In genomic region chr2:120514181-120514580, GRCm38 (mm10) we compare ENCODE assay signal across 23 mouse cellular contexts. TPM values are rescaled to one million over a fixed set of nuclear protein-coding genes. Genes with fewer than 3 reads are reported as not detected.
DNase-seq lines count a peak whose midpoint lies in the region; TF ChIP-seq lines count a peak whose summit lies in the region.
"Had no signal": no experiment of that assay in that cellular context is flagged by ENCODE, and none has a peak within 500 bp of the region (broad histone marks: within the 10 kb centered on the region; RNA-seq: fewer than 3 reads in every experiment).

No protein-coding gene starts in this region.

- intact Hi-C loops in heart, postnatal 14 days (cut with DNase I) = no loop called here

- H3K9ac ChIP-seq in ES-Bruce4 (ENCODE audit: low read depth, poor library complexity, severe bottlenecking) (no peak overlapping the region), ES-E14 (ENCODE audit: insufficient read depth, low read depth, low read length, poor library complexity, severe bottlenecking) (no peak overlapping the region)
- H3K9ac ChIP-seq: embryonic facial prominence, embryonic 13.5 days; embryonic facial prominence, embryonic 15.5 days; forebrain, embryonic 12.5 days had no signal

- no peak overlapping the region for H3K27ac ChIP-seq in heart, embryonic 10.5 days
- H3K27ac ChIP-seq in ES-Bruce4 (ENCODE audit: insufficient read depth, low read length) = peak overlapping the region; percentile 92
- H3K27ac ChIP-seq in ES-E14 (ENCODE audit: insufficient read depth, low read depth, low read length, poor library complexity, severe bottlenecking) = peak overlapping the region; percentile 1; the same call in 1 of the 2 replicates
- H3K27ac ChIP-seq: embryonic facial prominence, embryonic 13.5 days; embryonic facial prominence, embryonic 15.5 days; forebrain, embryonic 10.5 days; forebrain, embryonic 12.5 days had no signal

- H3K27me3 ChIP-seq in heart, embryonic 10.5 days (ENCODE audit: insufficient read depth, poor library complexity, severe bottlenecking) = no peaks in the 10 kb centered on the region
- no peaks in the 10 kb centered on the region for H3K27me3 ChIP-seq in ES-Bruce4 (ENCODE audit: control insufficient read depth, insufficient read depth, low read length, poor library complexity, severe bottlenecking)
- H3K27me3 ChIP-seq: embryonic facial prominence, embryonic 13.5 days; embryonic facial prominence, embryonic 15.5 days; forebrain, embryonic 12.5 days had no signal

- in situ Hi-C loops in ES-E14 (cut with MboI; ENCODE audit: low sequenced_read_pairs in 2 of 2, unreplicated experiment in 2 of 2) = no loop called here

- TF ChIP-seq CTCF in ES-Bruce4 (IDR thresholded peaks at IDR 0.05; ENCODE audit: low read depth, low read length) = no peak

- no peaks in the 10 kb centered on the region for H3K4me1 ChIP-seq in heart, embryonic 10.5 days
- H3K4me1 ChIP-seq in ES-Bruce4 (ENCODE audit: control insufficient read depth, insufficient read depth, low read length) (peaks cover 6% of the 10 kb centered on the region), ES-E14 (ENCODE audit: control insufficient read depth in 2 of 2, insufficient read depth in 2 of 2, low read length in 2 of 2, poor library complexity in 1 of 2) (peaks cover 3 to 4% of the 10 kb centered on the region in 2 experiments; a peak in 1 of 4 replicates)
- H3K4me1 ChIP-seq: embryonic facial prominence, embryonic 13.5 days; embryonic facial prominence, embryonic 15.5 days; forebrain, embryonic 10.5 days; forebrain, embryonic 12.5 days had no signal

- no peak overlapping the region for H3K4me3 ChIP-seq in heart, embryonic 10.5 days
- H3K4me3 ChIP-seq in ES-Bruce4 (ENCODE audit: low read depth, low read length) = no peak overlapping the region
- H3K4me3 ChIP-seq in ES-E14 (ENCODE audit: insufficient read depth in 1 of 2, low read depth in 1 of 2, low read length in 2 of 2, poor library complexity in 1 of 2, severe bottlenecking in 1 of 2) = no peak overlapping the region
- H3K4me3 ChIP-seq: embryonic facial prominence, embryonic 13.5 days; embryonic facial prominence, embryonic 15.5 days; erythroblast, embryonic 14.5 days; forebrain, embryonic 10.5 days; forebrain, embryonic 12.5 days had no signal

- H3K9me3 ChIP-seq in heart, embryonic 10.5 days = no peaks in the 10 kb centered on the region
- no peaks in the 10 kb centered on the region for H3K9me3 ChIP-seq in ES-Bruce4 (replicated peaks; ENCODE audit: control insufficient read depth, insufficient read depth, low read length, poor library complexity, severe bottlenecking)
- H3K9me3 ChIP-seq in ES-E14 (ENCODE audit: control insufficient read depth, insufficient read depth, low read depth, low read length) = no peaks in the 10 kb centered on the region
- H3K9me3 ChIP-seq: embryonic facial prominence, embryonic 13.5 days; embryonic facial prominence, embryonic 15.5 days; forebrain, embryonic 10.5 days; forebrain, embryonic 12.5 days had no signal

- DNase-seq in heart, embryonic 10.5 days (ENCODE audit: low spot score) = peak; percentile 36
- no peak for DNase-seq in heart, postnatal 14 days
- DNase-seq in ES-E14 (ENCODE audit: low read depth, low spot score) (peak; percentile 36), ZHBTc4 (ENCODE audit: low read depth, low spot score) (peak; percentile 82)
- DNase-seq in thymus, postnatal 10 days (ENCODE audit: low spot score in 2 of 2) = no peak
- no peak for DNase-seq in urinary bladder, adult 2 months (ENCODE audit: low spot score)
- no peak for DNase-seq in adrenal gland, adult 8-10 months
- DNase-seq: adrenal gland, adult 2 months; adrenal gland, postnatal 14 days; adrenal gland, postnatal 36 days; cerebellum, adult 11 months; cerebellum, adult 18-20 months; cerebellum, adult 8-10 months; cerebellum, adult 9-11 months; cerebellum, postnatal 25 days; embryo, embryonic 11 days had no signal

- 90% methylated on average over 4 of the region's 4 CpGs for WGBS in heart, embryonic 10.5 days

- no peak for TF ChIP-seq POLR2A in ES-Bruce4 (IDR thresholded peaks at IDR 0.05; ENCODE audit: insufficient read depth, low read length)

- peaks cover 94% of the 10 kb centered on the region for H3K36me3 ChIP-seq in heart, embryonic 10.5 days
- peaks cover 75% of the 10 kb centered on the region for H3K36me3 ChIP-seq in ES-Bruce4 (ENCODE audit: control insufficient read depth, insufficient read depth, low read length, poor library complexity, severe bottlenecking)
- peaks cover 48% of the 10 kb centered on the region for H3K36me3 ChIP-seq in ES-E14 (ENCODE audit: control insufficient read depth, insufficient read depth, low read length, poor library complexity, severe bottlenecking)

- TF ChIP-seq EP300 in ES-Bruce4 (IDR thresholded peaks at IDR 0.05; ENCODE audit: insufficient read depth, low read depth, low read length) = 0 out of 2 replicates have a peak, but pooled peaks have one; percentile 47

TF ChIP-seq in ES-E14, 5 proteins besides CTCF, POLR2A, EP300 and RAD21:
- TF ChIP-seq ZC3H11A (IDR thresholded peaks at IDR 0.05; ENCODE audit: borderline replicate concordance, low read depth, low read length) (no peak), CHD2 (IDR thresholded peaks at IDR 0.05; ENCODE audit: low read depth, low read length) (no peak), HCFC1 (IDR thresholded peaks at IDR 0.05; ENCODE audit: borderline replicate concordance, insufficient read depth, low read length) (no peak), MAFK (IDR thresholded peaks at IDR 0.05; ENCODE audit: insufficient read depth, low read depth, low read length) (no peak), ZNF384 (IDR thresholded peaks at IDR 0.05; ENCODE audit: low read depth, low read length) (no peak)
TF ChIP-seq in ES-E14: peak in this region for 0.

RNA-seq across cellular contexts. Expression of gene Zfp106, which starts 49.5 kb away (rescaled TPM):
- polyA plus RNA-seq in heart, embryonic 10.5 days (2016; fragmentation: Nextera tagmentation; extraction: Ambion mirVana) = 59.7 and 64.8 TPM in 2 replicates
- 100 to 1,000 TPM; 266 to 269 TPM for total RNA-seq in heart, postnatal 14 days (2021)
- 275 and 287 TPM in 2 replicates for polyA plus RNA-seq in ES-Bruce4 (2011; ENCODE audit: insufficient read depth, insufficient read length, low read depth, missing spikeins)
- 117 and 119 TPM in 2 replicates for total RNA-seq in ES-E14 (2012; rRNA removed)
- polyA plus RNA-seq in urinary bladder, adult 2 months (2012; rRNA removed) = 46.1 and 53.3 TPM in 2 replicates
- total RNA-seq in adrenal gland, adult 8-10 months (2022) = 100 to 1,000 TPM in 3 of 4 experiments, 10 to 100 TPM in 1; 98.6 to 120 (median 107) TPM

RNA-seq across cellular contexts. Expression of gene Snap23, which starts 53.3 kb away (rescaled TPM):
- 65.7 and 66.3 TPM in 2 replicates for polyA plus RNA-seq in heart, embryonic 10.5 days (2016; fragmentation: Nextera tagmentation; extraction: Ambion mirVana)
- 10 to 100 TPM; 46.2 to 50.4 TPM for total RNA-seq in heart, postnatal 14 days (2021)
- polyA plus RNA-seq in ES-Bruce4 (2011; ENCODE audit: insufficient read depth, insufficient read length, low read depth, missing spikeins) = 78.0 and 78.7 TPM in 2 replicates
- 29.8 and 40.0 TPM in 2 replicates for total RNA-seq in ES-E14 (2012; rRNA removed)
- 54.0 and 62.6 TPM in 2 replicates for polyA plus RNA-seq in urinary bladder, adult 2 months (2012; rRNA removed)
- total RNA-seq in adrenal gland, adult 8-10 months (2022) = 10 to 100 TPM; 54.4 to 73.3 (median 64.1) TPM

RNA-seq across cellular contexts. Expression of gene Capn3, which starts 58.4 kb away (rescaled TPM):
- 5.2 and 6.3 TPM in 2 replicates for polyA plus RNA-seq in heart, embryonic 10.5 days (2016; fragmentation: Nextera tagmentation; extraction: Ambion mirVana)
- 1 to 10 TPM; 2.0 to 2.9 TPM for total RNA-seq in heart, postnatal 14 days (2021)
- not detected in 2 replicates for polyA plus RNA-seq in ES-Bruce4 (2011; ENCODE audit: insufficient read depth, insufficient read length, low read depth, missing spikeins)
- 8.6 and 11.3 TPM in 2 replicates for total RNA-seq in ES-E14 (2012; rRNA removed)
- polyA plus RNA-seq in urinary bladder, adult 2 months (2012; rRNA removed) = 2.4 and 2.6 TPM in 2 replicates
- total RNA-seq in adrenal gland, adult 8-10 months (2022) = under 1 TPM; 0.17 to 0.52 (median 0.30) TPM
- total RNA-seq: MEL had no signal
- polyA plus RNA-seq: erythroblast, embryonic 14.5 days had no signal

Comparison
In these comparisons a context has a peak if more than half of its experiments do, and no peak if none do; other contexts are left out.
1. DNase-seq: peak in heart, embryonic 10.5 days (single experiment), ES-E14 (single experiment) and ZHBTc4 (single experiment); none in heart, postnatal 14 days (0 of 2), thymus, postnatal 10 days (0 of 2), urinary bladder, adult 2 months (single experiment) and adrenal gland, adult 8-10 months (single experiment).